Comparison of ENCODE assay signal across 24 mouse cellular contexts in the genomic region with DNA sequence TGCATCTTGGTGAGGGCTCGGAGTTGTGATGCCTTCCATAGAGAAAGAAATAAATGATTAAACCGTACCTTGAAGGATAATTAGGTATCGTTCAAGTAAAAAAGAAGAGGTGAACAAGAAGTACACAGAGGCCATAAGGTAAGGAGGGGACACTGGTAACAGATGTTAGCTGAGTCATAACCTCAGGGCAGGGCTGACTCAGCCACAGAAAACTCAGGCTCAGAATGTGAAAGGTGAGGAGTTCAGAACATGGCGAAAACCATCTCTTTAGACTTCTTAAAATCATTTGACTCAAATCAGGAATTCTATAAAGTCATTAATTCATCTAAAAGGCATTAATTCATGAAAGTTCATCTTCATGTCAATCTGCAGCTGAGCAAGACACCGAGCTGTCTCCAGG.
DNase-seq lines count a peak whose midpoint lies in the region; ATAC-seq and TF ChIP-seq lines count a peak whose summit lies in the region.
"Had no signal": no experiment of that assay in that cellular context is flagged by ENCODE, and none has a peak within 500 bp of the region (broad histone marks: within the 10 kb centered on the region; RNA-seq: fewer than 3 reads in every experiment).

No protein-coding gene starts in this region.

- WGBS in spleen, adult 2 months, result 63% methylated on average over 5 of the region's 5 CpGs
- WGBS in small intestine, adult 2 months, result 51% methylated on average over 5 of the region's 5 CpGs
- WGBS in hindbrain, embryonic 16.5 days, result 93% methylated on average over 5 of the region's 5 CpGs

- H3K9ac ChIP-seq in CH12.LX (ENCODE audit: insufficient read depth, low read depth), result no peak overlapping the region
- H3K9ac ChIP-seq in hindbrain, embryonic 16.5 days (ENCODE audit: low read depth, low read length), result no peak overlapping the region
- H3K9ac ChIP-seq: embryonic facial prominence, embryonic 15.5 days; heart, embryonic 13.5 days; hindbrain, embryonic 12.5 days had no signal

- H3K27ac ChIP-seq in spleen, adult 2 months (ENCODE audit: insufficient read depth, low read length), result peak overlapping the region; percentile 43; the same call in 1 of the 2 replicates
- H3K27ac ChIP-seq in CH12.LX (ENCODE audit: insufficient read depth, low read depth), result no peak overlapping the region
- peak overlapping the region; percentile 60 for H3K27ac ChIP-seq in small intestine, adult 2 months (ENCODE audit: insufficient read depth, low read depth, low read length)
- H3K27ac ChIP-seq in hindbrain, embryonic 16.5 days (ENCODE audit: low read depth, low read length), result no peak overlapping the region
- H3K27ac ChIP-seq: embryonic facial prominence, embryonic 15.5 days; forebrain, embryonic 10.5 days; gastrocnemius, adult 2 months; heart, embryonic 13.5 days; hindbrain, embryonic 12.5 days; hindbrain, postnatal 0 days had no signal

- no peak for TF ChIP-seq CTCF in spleen, adult 2 months (IDR thresholded peaks at IDR 0.05; ENCODE audit: extremely low read depth, insufficient read depth, insufficient read length, insufficient replicate concordance)
- no peak for TF ChIP-seq CTCF in CH12.LX (conservative IDR thresholded peaks at IDR 0.05 in 1 of 2, IDR thresholded peaks at IDR 0.05 in 1 of 2; ENCODE audit: low read depth in 2 of 2, low read length in 2 of 2)
- TF ChIP-seq CTCF in small intestine, adult 2 months (IDR thresholded peaks at IDR 0.05; ENCODE audit: extremely low read depth, insufficient read length, insufficient replicate concordance, low read depth, low read length), result no peak

- H3K27me3 ChIP-seq in spleen, adult 2 months (ENCODE audit: control insufficient read depth, insufficient read depth, low read length), result no peaks in the 10 kb centered on the region
- no peaks in the 10 kb centered on the region for H3K27me3 ChIP-seq in CH12.LX (replicated peaks)
- no peaks in the 10 kb centered on the region for H3K27me3 ChIP-seq in small intestine, adult 2 months (ENCODE audit: control insufficient read depth, insufficient read depth, low read length)
- H3K27me3 ChIP-seq in hindbrain, embryonic 16.5 days (replicated peaks; ENCODE audit: control insufficient read depth, insufficient read depth, low read length), result no peaks in the 10 kb centered on the region
- H3K27me3 ChIP-seq: embryonic facial prominence, embryonic 15.5 days; heart, embryonic 13.5 days; hindbrain, embryonic 12.5 days had no signal

- in situ Hi-C loops in CH12.LX (cut with MboI; ENCODE audit: low pct_ligation_motif_present, low pct_unique_long_range_greater_than_20kb, low sequenced_read_pairs), result loop anchor here (10.0 kb wide), 2 partner anchors 65 to 145 kb away; partner anchors contain the start of gene Ifngr1

- H3K9me3 ChIP-seq in CH12.LX (replicated peaks; ENCODE audit: low read length), result no peaks in the 10 kb centered on the region
- H3K9me3 ChIP-seq in hindbrain, embryonic 16.5 days (ENCODE audit: control insufficient read depth, low read length), result no peaks in the 10 kb centered on the region
- H3K9me3 ChIP-seq: embryonic facial prominence, embryonic 15.5 days; forebrain, embryonic 10.5 days; heart, embryonic 13.5 days; hindbrain, embryonic 12.5 days had no signal

- no peaks in the 10 kb centered on the region for H3K36me3 ChIP-seq in spleen, adult 2 months (ENCODE audit: control insufficient read depth, insufficient read depth, low read length)
- H3K36me3 ChIP-seq in CH12.LX (replicated peaks in 1 of 2; ENCODE audit: control insufficient read depth in 1 of 2, insufficient read depth in 1 of 2, low read length in 1 of 2), result no peaks in the 10 kb centered on the region
- H3K36me3 ChIP-seq in small intestine, adult 2 months (ENCODE audit: control insufficient read depth, insufficient read depth, low read length), result no peaks in the 10 kb centered on the region
- H3K36me3 ChIP-seq in hindbrain, embryonic 16.5 days (ENCODE audit: control insufficient read depth, insufficient read depth, low read length), result no peaks in the 10 kb centered on the region
- H3K36me3 ChIP-seq: embryonic facial prominence, embryonic 15.5 days; forebrain, embryonic 10.5 days; heart, embryonic 13.5 days; hindbrain, embryonic 12.5 days had no signal

- no peak for TF ChIP-seq RAD21 in CH12.LX (IDR thresholded peaks at IDR 0.05; ENCODE audit: low read depth, low read length)

- TF ChIP-seq EP300 in CH12.LX (IDR thresholded peaks at IDR 0.05; ENCODE audit: low read length), result peak; percentile 91

- no peak for DNase-seq in spleen, adult 2 months (ENCODE audit: low read depth in 1 of 2, low spot score in 2 of 2)
- no peak for DNase-seq in spleen, postnatal 36 days (ENCODE audit: low spot score in 2 of 2)
- DNase-seq in A20 (ENCODE audit: low read depth, low spot score) (peak; percentile 21), CH12.LX (ENCODE audit: extremely low read depth) (peak; percentile 47)
- DNase-seq in testis, postnatal 10 days (ENCODE audit: low spot score), result no peak
- no peak for DNase-seq in ovary, adult 18-20 months (ENCODE audit: low spot score)
- DNase-seq: adrenal gland, adult 8-10 months; adrenal gland, postnatal 36 days; cerebellum, adult 11-12 months; cerebellum, adult 9-10 months; cerebellum, postnatal 25 days; gastrocnemius, adult 2 months; gastrocnemius, postnatal 25 days; heart, postnatal 4 days had no signal

- H3K4me2 ChIP-seq in CH12.LX (ENCODE audit: insufficient read depth, low read depth, poor library complexity, severe bottlenecking), result peak overlapping the region; percentile 16
- H3K4me2 ChIP-seq in hindbrain, embryonic 16.5 days (ENCODE audit: low read length), result no peak overlapping the region
- H3K4me2 ChIP-seq: embryonic facial prominence, embryonic 15.5 days; heart, embryonic 13.5 days; hindbrain, embryonic 12.5 days had no signal

- dilution Hi-C loops in CH12.LX (cut with MboI; ENCODE audit: extremely low pct_ligation_motif_present, extremely low pct_unique_long_range_greater_than_20kb, low sequenced_read_pairs), result no loop called here

- no peak overlapping the region for H3K4me3 ChIP-seq in spleen, adult 2 months (ENCODE audit: extremely low read depth, insufficient read depth, insufficient read length)
- H3K4me3 ChIP-seq in CH12.LX (replicated peaks in 1 of 3; ENCODE audit: low read depth in 2 of 3, low read length in 2 of 3, poor library complexity in 1 of 3), result no peak overlapping the region
- no peak overlapping the region for H3K4me3 ChIP-seq in small intestine, adult 2 months (ENCODE audit: low read depth, low read length)
- H3K4me3 ChIP-seq in hindbrain, embryonic 16.5 days (ENCODE audit: low read length), result no peak overlapping the region
- H3K4me3 ChIP-seq: embryonic facial prominence, embryonic 15.5 days; erythroblast, embryonic 14.5 days; forebrain, embryonic 10.5 days; gastrocnemius, adult 2 months; heart, embryonic 13.5 days; hindbrain, embryonic 12.5 days had no signal

- H3K79me2 ChIP-seq in CH12.LX (replicated peaks; ENCODE audit: control insufficient read depth, extremely low read depth, insufficient read depth, poor library complexity, severe bottlenecking), result no peaks in the 10 kb centered on the region

- ATAC-seq in hindbrain, embryonic 16.5 days, result no peak
- ATAC-seq: forebrain, embryonic 14.5 days; hindbrain, postnatal 0 days; intestine, embryonic 16.5 days had no signal

- TF ChIP-seq POLR2A in spleen, adult 2 months (IDR thresholded peaks at IDR 0.05; ENCODE audit: low read depth, low read length), result no peak
- TF ChIP-seq POLR2A in CH12.LX (IDR thresholded peaks at IDR 0.05; ENCODE audit: low read depth, low read length), result no peak
- TF ChIP-seq POLR2A in small intestine, adult 2 months (IDR thresholded peaks at IDR 0.05; ENCODE audit: low read depth, low read length), result no peak

- peaks cover 7% of the 10 kb centered on the region; the same call in 1 of the 2 replicates for H3K4me1 ChIP-seq in spleen, adult 2 months (ENCODE audit: control insufficient read depth, insufficient read depth, insufficient read length)
- H3K4me1 ChIP-seq in CH12.LX (ENCODE audit: control insufficient read depth in 1 of 2, insufficient read depth in 2 of 2), result peaks cover 5 to 21% of the 10 kb centered on the region in 2 experiments; a peak in 3 of 4 replicates
- H3K4me1 ChIP-seq in small intestine, adult 2 months (ENCODE audit: control insufficient read depth, insufficient read depth, insufficient read length, low read length), result peaks cover 43% of the 10 kb centered on the region; the same call in 1 of the 2 replicates
- H3K4me1 ChIP-seq in hindbrain, embryonic 16.5 days (ENCODE audit: control insufficient read depth, insufficient read depth, low read depth, low read length), result no peaks in the 10 kb centered on the region
- H3K4me1 ChIP-seq: embryonic facial prominence, embryonic 15.5 days; forebrain, embryonic 10.5 days; heart, embryonic 13.5 days; hindbrain, embryonic 12.5 days had no signal

TF ChIP-seq in CH12.LX, 34 proteins besides CTCF, POLR2A, EP300 and RAD21 (continues in another document):
- TF ChIP-seq ZMIZ1 (IDR thresholded peaks at IDR 0.05; ENCODE audit: low read depth, low read length), result no peak
- no peak for TF ChIP-seq NRF1 (IDR thresholded peaks at IDR 0.05; ENCODE audit: low read depth, low read length)
- no peak for TF ChIP-seq GABPA (IDR thresholded peaks at IDR 0.05; ENCODE audit: insufficient replicate concordance, low read depth, low read length)
- TF ChIP-seq SMC3 (IDR thresholded peaks at IDR 0.05; ENCODE audit: low read depth, low read length), result no peak; the same call in 1 of the 2 replicates
- TF ChIP-seq TCF12 (IDR thresholded peaks at IDR 0.05; ENCODE audit: low read depth, low read length), result peak; percentile 81
- peak; percentile 62; the same call in 1 of the 2 replicates for TF ChIP-seq SIN3A (IDR thresholded peaks at IDR 0.05; ENCODE audit: low read length)
- TF ChIP-seq ETS1 (conservative IDR thresholded peaks at IDR 0.05; ENCODE audit: low read depth, low read length), result peak; percentile 76
- no peak for TF ChIP-seq CHD1 (IDR thresholded peaks at IDR 0.05; ENCODE audit: low read depth, low read length)
- TF ChIP-seq MAX (IDR thresholded peaks at IDR 0.05; ENCODE audit: low read length), result no peak
- no peak for TF ChIP-seq USF1 (IDR thresholded peaks at IDR 0.05; ENCODE audit: low read depth, low read length)
- TF ChIP-seq PAX5 (IDR thresholded peaks at IDR 0.05; ENCODE audit: low read length), result no peak
- peak; percentile 82 for TF ChIP-seq MAFK (IDR thresholded peaks at IDR 0.05; ENCODE audit: insufficient replicate concordance, low read length)
- TF ChIP-seq MAZ (IDR thresholded peaks at IDR 0.05; ENCODE audit: low read depth, low read length), result peak; percentile 42; the same call in 1 of the 2 replicates
- no peak for TF ChIP-seq ZNF384 (IDR thresholded peaks at IDR 0.05; ENCODE audit: low read depth, low read length)
- no peak for TF ChIP-seq USF2 (conservative IDR thresholded peaks at IDR 0.05; ENCODE audit: low read depth, low read length)
- TF ChIP-seq MEF2A (IDR thresholded peaks at IDR 0.05; ENCODE audit: borderline replicate concordance, low read depth, low read length), result no peak; the same call in 1 of the 2 replicates
- TF ChIP-seq JUND (conservative IDR thresholded peaks at IDR 0.05; ENCODE audit: low read depth, low read length), result peak; percentile 89
- TF ChIP-seq POLR2AphosphoS2 (IDR thresholded peaks at IDR 0.05; ENCODE audit: low read depth, low read length), result no peak
- no peak for TF ChIP-seq HCFC1 (IDR thresholded peaks at IDR 0.05; ENCODE audit: low read depth, low read length)

Comparison
In these comparisons a context has a peak if more than half of its experiments do, and no peak if none do; other contexts are left out.
1. DNase-seq: peak in A20 (single experiment) and CH12.LX (single experiment); none in spleen, adult 2 months (0 of 2), spleen, postnatal 36 days (0 of 2), testis, postnatal 10 days (single experiment) and ovary, adult 18-20 months (single experiment).
2. H3K27ac ChIP-seq: peak in spleen, adult 2 months (single experiment) and small intestine, adult 2 months (single experiment); none in CH12.LX (single experiment) and hindbrain, embryonic 16.5 days (single experiment).